Mouse (Mus musculus) forebrain, embryonic 14.5 days (tissue): ENCODE measurements around the gene Syt9. TPM values are rescaled to one million over a fixed set of nuclear protein-coding genes. Genes with fewer than 3 reads are reported as not detected.
A peak's percentile ranks its signal among the peaks of the same experiment; 100 is the strongest.
"Not testable (repeated sequence)": the region's sequence is repeated elsewhere in the genome, so short reads cannot be mapped to it uniquely, and the experiment has no call there.

Experiments
- ATAC-seq: fragments of 200-750 bp; cut with Nextera tagmentation; 2 replicates; pipeline ENCODE4 v1.8.0; 2017; ENCODE audit warnings: mild to moderate bottlenecking, moderate library complexity
- DNase-seq: peaks from one replicate; pipeline ENCODE4 v3.0.0-alpha.2; 2015; ENCODE audit warnings: low spot score
- H3K27ac ChIP-seq: fragments of 300-500 bp; sonication (generic); 2 replicates; pipeline ENCODE4 v1.5.1; 2014; ENCODE audit warnings: low read depth, mild to moderate bottlenecking, control low read depth, low read length, moderate library complexity
- H3K27me3 ChIP-seq: fragments of 300-500 bp; sonication (generic); replicated peaks from 2 replicates; pipeline ENCODE4 v1.6.1; 2014; ENCODE audit warnings: low read length, control low read depth, mixed read lengths; ENCODE audit not compliant: control insufficient read depth, insufficient read depth
- H3K36me3 ChIP-seq: fragments of 300-500 bp; sonication (generic); 2 replicates; pipeline ENCODE4 v1.6.1; 2014; ENCODE audit warnings: low read length, control low read depth; ENCODE audit not compliant: control insufficient read depth, insufficient read depth
- H3K4me1 ChIP-seq: fragments of 300-500 bp; sonication (generic); 2 replicates; pipeline ENCODE4 v1.6.1; 2014; ENCODE audit warnings: antibody characterized with exemption, low read length, control low read depth; ENCODE audit not compliant: control insufficient read depth, insufficient read depth
- H3K4me2 ChIP-seq: fragments of 300-500 bp; sonication (generic); 2 replicates; pipeline ENCODE4 v1.6.1; 2014; ENCODE audit warnings: mild to moderate bottlenecking, control low read depth, low read length
- H3K4me3 ChIP-seq: fragments of 300-500 bp; sonication (generic); 2 replicates; pipeline ENCODE4 v1.5.1; 2014; ENCODE audit warnings: low read depth, low read length, control low read depth
- H3K9ac ChIP-seq: fragments of 300-500 bp; sonication (generic); 2 replicates; pipeline ENCODE4 v1.6.1; 2014; ENCODE audit warnings: mild to moderate bottlenecking, low read length, control low read depth, moderate library complexity
- H3K9me3 ChIP-seq: fragments of 300-500 bp; sonication (generic); replicated peaks from 2 replicates; pipeline ENCODE4 v1.6.1; 2016; ENCODE audit warnings: low read length, control low read depth, mixed read lengths; ENCODE audit not compliant: control insufficient read depth
- WGBS: fragments of 180-500 bp; shearing (Covaris S2); extraction: QIAGEN DNeasy Blood & Tissue Kit; methylation state at CpG from one replicate; pipeline ENCODE4 v1.1.7; 2014; 5-methylcytosine and 5-hydroxymethylcytosine counted together
- polyA plus RNA-seq: library from polyadenylated mRNA; unstranded; fragments of >200 nt; fragmentation: Nextera tagmentation; extraction: Ambion mirVana; gene quantifications from 2 replicates; pipeline ENCODE4 v1.2.1, GENCODE M21; 2014

Syt9 gene
- polyA plus RNA-seq, 1 experiment from 2014 or later = 7.0 TPM

- H3K27ac ChIP-seq, H3K27me3 ChIP-seq, ATAC-seq, H3K4me3 ChIP-seq, H3K4me1 ChIP-seq, H3K9me3 ChIP-seq, DNase-seq, H3K9ac ChIP-seq, H3K36me3 ChIP-seq, H3K4me2 ChIP-seq: not testable (repeated sequence)
- 86% methylated on average over 2 of the region's 2 CpGs for WGBS
Measured at GRCm38 (mm10) chr7:107485709-107486108, 115.2 kb downstream of the Syt9 start.

GRCm38 (mm10) chr7:107495428-107495827 is 124.9 kb downstream of the Syt9 start:
- Histone ChIP-seq H3K4me1 (no peaks in the 10 kb centered on the region), H3K4me3 (no peak overlapping the region), H3K9ac (no peak overlapping the region), H3K27ac (no peak overlapping the region), H3K36me3 (no peaks in the 10 kb centered on the region), H3K9me3 (no peaks in the 10 kb centered on the region), H3K4me2 (no peak overlapping the region), H3K27me3 (no peaks in the 10 kb centered on the region)
- DNase-seq (no peak), ATAC-seq (no peak)

- H3K9ac ChIP-seq = no peak overlapping the region
- H3K27me3 ChIP-seq = no peaks in the 10 kb centered on the region
- no peak overlapping the region for H3K4me2 ChIP-seq
- H3K4me1 ChIP-seq = no peaks in the 10 kb centered on the region
- H3K36me3 ChIP-seq = no peaks in the 10 kb centered on the region
- WGBS = 73% methylated on average over 7 of the region's 7 CpGs
- H3K4me3 ChIP-seq = no peak overlapping the region
- ATAC-seq = no peak
- no peak overlapping the region for H3K27ac ChIP-seq
- no peaks in the 10 kb centered on the region for H3K9me3 ChIP-seq
- peak; percentile 10 for DNase-seq
Measured at GRCm38 (mm10) chr7:107496923-107497322, 126.4 kb downstream of the Syt9 start.

GRCm38 (mm10) chr7:107500641-107501040 is 130.1 kb downstream of the Syt9 start:
- 86% methylated on average over 7 of the region's 7 CpGs for WGBS
- no peak overlapping the region for H3K9ac ChIP-seq
- H3K9me3 ChIP-seq = no peaks in the 10 kb centered on the region
- no peaks in the 10 kb centered on the region for H3K27me3 ChIP-seq
- no peak overlapping the region for H3K4me2 ChIP-seq
- H3K27ac ChIP-seq = no peak overlapping the region
- no peaks in the 10 kb centered on the region for H3K4me1 ChIP-seq
- no peaks in the 10 kb centered on the region for H3K36me3 ChIP-seq
- DNase-seq = no peak
- no peak overlapping the region for H3K4me3 ChIP-seq
- ATAC-seq = no peak

- Histone ChIP-seq H3K36me3 (no peaks in the 10 kb centered on the region), H3K9ac (no peak overlapping the region), H3K4me3 (no peak overlapping the region), H3K27me3 (no peaks in the 10 kb centered on the region), H3K4me2 (no peak overlapping the region), H3K4me1 (no peaks in the 10 kb centered on the region), H3K27ac (no peak overlapping the region), H3K9me3 (no peaks in the 10 kb centered on the region)
- peak; percentile 30 for ATAC-seq
- WGBS = 42% methylated on average over 5 of the region's 5 CpGs
- peak; percentile 38 for DNase-seq
Measured at GRCm38 (mm10) chr7:107504761-107505712, 134.5 kb downstream of the Syt9 start.

- no peaks in the 10 kb centered on the region for H3K27me3 ChIP-seq
- no peaks in the 10 kb centered on the region for H3K9me3 ChIP-seq
- no peak overlapping the region for H3K4me3 ChIP-seq
- H3K36me3 ChIP-seq = no peaks in the 10 kb centered on the region
- no peak for DNase-seq
- 93% methylated on average over 3 of the region's 3 CpGs for WGBS
- H3K27ac ChIP-seq = no peak overlapping the region
- H3K4me1 ChIP-seq = no peaks in the 10 kb centered on the region
- no peak for ATAC-seq
- H3K9ac ChIP-seq = no peak overlapping the region
- H3K4me2 ChIP-seq = no peak overlapping the region
Measured at GRCm38 (mm10) chr7:107507920-107508319, 137.4 kb downstream of the Syt9 start.

- no peaks in the 10 kb centered on the region for H3K36me3 ChIP-seq
- H3K4me1 ChIP-seq = no peaks in the 10 kb centered on the region
- H3K27me3 ChIP-seq = no peaks in the 10 kb centered on the region
- H3K9me3 ChIP-seq = no peaks in the 10 kb centered on the region
- 73% methylated on average over 3 of the region's 3 CpGs for WGBS
- DNase-seq (no peak), ATAC-seq (no peak)
- H3K4me3 ChIP-seq = no peak overlapping the region
- H3K27ac ChIP-seq = no peak overlapping the region
- no peak overlapping the region for H3K4me2 ChIP-seq
- H3K9ac ChIP-seq = no peak overlapping the region
Measured at GRCm38 (mm10) chr7:107509740-107510139, 139.2 kb downstream of the Syt9 start.

- WGBS = 24% methylated on average over 8 of the region's 8 CpGs
- Histone ChIP-seq H3K4me2 (no peak overlapping the region), H3K9ac (no peak overlapping the region), H3K9me3 (no peaks in the 10 kb centered on the region), H3K27ac (no peak overlapping the region), H3K4me3 (no peak overlapping the region), H3K27me3 (no peaks in the 10 kb centered on the region), H3K4me1 (peaks cover 13% of the 10 kb centered on the region), H3K36me3 (no peaks in the 10 kb centered on the region)
- ATAC-seq = peak; percentile 82
- DNase-seq = peak; percentile 85
Measured at GRCm38 (mm10) chr7:107516704-107517410, 146.3 kb downstream of the Syt9 start.
